Mouse (Mus musculus): ENCODE data around the gene Taf1d. TPM values are rescaled to one million over a fixed set of nuclear protein-coding genes. Genes with fewer than 3 reads are reported as not detected.

Taf1d gene
- total and polyA plus RNA-seq, 3 experiments = 181 to 1,079 (median 249) TPM

DNA sequence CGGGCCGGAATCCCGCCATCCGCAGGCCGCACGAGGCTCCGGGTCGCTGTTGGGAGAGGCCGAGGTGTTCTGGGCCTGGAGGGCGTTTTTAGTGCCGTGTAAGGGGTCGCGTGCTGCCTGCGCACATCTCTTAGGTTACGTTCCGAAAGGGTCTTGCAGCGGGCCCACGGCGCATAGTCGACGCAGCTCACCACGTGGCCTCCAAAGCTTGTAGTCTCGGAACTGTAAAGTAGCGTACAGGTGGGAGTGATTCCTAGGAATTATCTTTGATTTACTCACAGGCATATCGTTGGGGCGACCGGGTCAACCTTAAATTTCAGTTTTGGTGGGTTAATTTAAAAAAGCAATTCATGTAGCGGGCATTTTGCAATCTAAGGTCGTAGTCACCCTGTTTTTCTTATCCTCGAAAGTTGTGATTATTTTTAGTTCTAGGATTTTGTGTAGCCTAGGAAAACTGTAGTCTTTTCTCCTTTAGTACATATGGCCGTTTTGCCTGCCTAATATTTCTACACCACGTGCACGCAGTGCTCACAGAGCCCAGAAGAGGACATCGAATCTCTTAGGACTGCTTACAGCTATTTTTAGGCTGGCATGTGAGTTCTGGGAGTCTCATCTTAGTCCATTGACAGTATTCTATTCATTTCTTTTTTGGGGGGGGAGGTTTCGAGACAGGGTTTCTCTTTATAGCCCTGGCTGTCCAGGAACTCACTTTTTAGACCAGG is 545 bp downstream of the Taf1d start, which contains the start of gene 4931406C07Rik (continued):
- TF ChIP-seq BHLHE40 (IDR thresholded peaks at IDR 0.05; ENCODE audit: low read depth, low read length) = no peak; the same call in 1 of the 2 replicates
- TF ChIP-seq UBTF (IDR thresholded peaks at IDR 0.05; ENCODE audit: low read depth, low read length) = no peak
- 0 out of 2 replicates have a peak, but pooled peaks have one; percentile 23 for TF ChIP-seq TBP (conservative IDR thresholded peaks at IDR 0.05; ENCODE audit: low read depth, low read length)
- peak; percentile 11; the same call in 1 of the 2 replicates for TF ChIP-seq POLR2A (IDR thresholded peaks at IDR 0.05; ENCODE audit: low read depth, low read length)
- TF ChIP-seq MEF2A (IDR thresholded peaks at IDR 0.05; ENCODE audit: borderline replicate concordance, low read depth, low read length) = peak; percentile 32; the same call in 1 of the 2 replicates
- peak; percentile 77 for TF ChIP-seq MXI1 (IDR thresholded peaks at IDR 0.05; ENCODE audit: low read depth, low read length)
- no peak for TF ChIP-seq RAD21 (IDR thresholded peaks at IDR 0.05; ENCODE audit: low read depth, low read length)

DNA sequence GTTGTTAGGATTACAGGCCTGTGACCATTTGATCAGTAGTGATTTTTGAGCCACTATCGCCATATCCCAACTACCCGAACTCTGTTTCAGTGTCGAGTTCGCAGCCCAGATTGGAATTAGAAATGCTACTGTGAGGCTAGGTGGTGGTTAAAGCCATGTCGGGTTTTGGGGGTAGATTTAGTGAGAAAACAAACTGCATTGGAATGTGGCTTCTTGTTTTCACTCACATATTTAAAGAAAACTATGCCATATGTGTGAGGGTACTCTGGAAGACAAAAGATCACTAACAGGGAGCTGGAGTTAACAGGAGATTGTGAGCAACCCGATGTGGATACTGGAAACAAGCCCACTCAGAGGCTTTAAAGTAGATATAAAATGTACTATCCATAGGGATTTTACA is 1.2 kb downstream of the Taf1d start:
- TF ChIP-seq SMC3 (IDR thresholded peaks at IDR 0.05; ENCODE audit: low read depth, low read length) (no peak), UBTF (IDR thresholded peaks at IDR 0.05; ENCODE audit: low read depth, low read length) (no peak), CHD2 (IDR thresholded peaks at IDR 0.05; ENCODE audit: low read length) (no peak), IRF4 (IDR thresholded peaks at IDR 0.05; ENCODE audit: low read depth, low read length) (no peak), SIN3A (IDR thresholded peaks at IDR 0.05; ENCODE audit: low read length) (peak; percentile 52; the same call in 1 of the 2 replicates), TCF12 (IDR thresholded peaks at IDR 0.05; ENCODE audit: low read depth, low read length) (no peak), RAD21 (IDR thresholded peaks at IDR 0.05; ENCODE audit: low read depth, low read length) (no peak), GABPA (IDR thresholded peaks at IDR 0.05; ENCODE audit: insufficient replicate concordance, low read depth, low read length) (no peak), KAT2A (IDR thresholded peaks at IDR 0.05; ENCODE audit: insufficient replicate concordance, low read length) (no peak), ZKSCAN1 (IDR thresholded peaks at IDR 0.05; ENCODE audit: borderline replicate concordance, low read depth, low read length) (no peak), JUN (IDR thresholded peaks at IDR 0.05; ENCODE audit: insufficient read depth, low read depth, low read length) (no peak), CHD1 (IDR thresholded peaks at IDR 0.05; ENCODE audit: low read depth, low read length) (0 out of 2 replicates have a peak, but pooled peaks have one; percentile 65), MAZ (IDR thresholded peaks at IDR 0.05; ENCODE audit: low read depth, low read length) (no peak)
- no peak for DNase-seq (ENCODE audit: extremely low read depth)
- peak overlapping the region; percentile 90 for H3K9ac ChIP-seq (ENCODE audit: insufficient read depth, low read depth)
- peak overlapping the region; percentile 69 to 94 (median 85) for H3K4me3 ChIP-seq (replicated peaks in 1 of 3; ENCODE audit: low read depth in 2 of 3, low read length in 2 of 3, poor library complexity in 1 of 3)
- peak overlapping the region; percentile 56; the same call in 1 of the 2 replicates for H3K27ac ChIP-seq (ENCODE audit: insufficient read depth, low read depth)
- dilution Hi-C loops (cut with MboI; ENCODE audit: extremely low pct_ligation_motif_present, extremely low pct_unique_long_range_greater_than_20kb, low sequenced_read_pairs) (no loop called here), in situ Hi-C loops (cut with MboI; ENCODE audit: low pct_ligation_motif_present, low pct_unique_long_range_greater_than_20kb, low sequenced_read_pairs) (no loop called here)
- H3K4me1 ChIP-seq (ENCODE audit: control insufficient read depth in 1 of 2, insufficient read depth in 2 of 2) = peaks cover 2 to 36% of the 10 kb centered on the region in 2 experiments; a peak in 3 of 4 replicates
- H3K4me2 ChIP-seq (ENCODE audit: insufficient read depth, low read depth, poor library complexity, severe bottlenecking) = peak overlapping the region; percentile 90
- H3K9me3 ChIP-seq (replicated peaks; ENCODE audit: low read length) = no peaks in the 10 kb centered on the region
- H3K79me2 ChIP-seq (replicated peaks; ENCODE audit: control insufficient read depth, extremely low read depth, insufficient read depth, poor library complexity, severe bottlenecking) = peaks cover 49% of the 10 kb centered on the region
- H3K36me3 ChIP-seq (replicated peaks in 1 of 2; ENCODE audit: control insufficient read depth in 1 of 2, insufficient read depth in 1 of 2, low read length in 1 of 2) = peaks cover 30 to 46% of the 10 kb centered on the region in 2 experiments
- H3K27me3 ChIP-seq (replicated peaks) = no peaks in the 10 kb centered on the region

Data from CH12.LX (cell line).